Mouse (Mus musculus) C2C12 (cell line): ENCODE results near the gene Strn4.

Experiments used
- CEBPB ChIP-seq: IDR thresholded peaks from one replicate; pipeline ENCODE4 v1.6.1; 2011; ENCODE audit warnings: low read depth, mild to moderate bottlenecking, control low read depth, moderate library complexity
- CTCF ChIP-seq: IDR thresholded peaks from one replicate; pipeline ENCODE4 v1.5.1; 2011; ENCODE audit not compliant: control insufficient read depth, insufficient read depth, insufficient read length
- MAX ChIP-seq: IDR thresholded peaks from one replicate; pipeline ENCODE4 v1.6.1; 2011; ENCODE audit warnings: mild to moderate bottlenecking, control low read depth
- MYOG ChIP-seq: IDR thresholded peaks from one replicate; pipeline ENCODE4 v1.6.1; 2011; ENCODE audit not compliant: control insufficient read depth, insufficient read length; ENCODE audit errors: extremely low read depth
- USF1 ChIP-seq: IDR thresholded peaks from one replicate; pipeline ENCODE4 v1.6.1; 2011; ENCODE audit warnings: low read depth, mild to moderate bottlenecking, control low read depth, moderate library complexity

DNA sequence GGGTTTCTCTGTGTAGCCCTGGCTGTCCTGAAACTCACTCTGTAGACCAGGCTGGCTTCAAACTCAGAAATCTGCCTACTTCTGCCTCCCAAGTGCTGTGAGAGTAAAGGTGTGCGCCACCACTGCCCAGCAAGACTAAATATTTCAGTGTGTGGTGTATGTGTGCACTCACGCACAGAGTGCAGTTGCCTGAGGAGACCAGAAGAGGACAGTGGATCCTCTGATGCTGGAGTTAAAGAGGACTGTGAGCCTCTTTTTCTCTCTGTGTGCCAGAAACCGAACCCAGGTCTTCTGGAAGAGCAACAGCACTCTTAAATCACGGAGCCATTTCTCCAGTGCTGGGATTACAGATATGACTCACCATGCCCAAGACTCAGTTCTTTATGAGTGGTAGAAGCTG, 57.7 kb downstream of the Strn4 start:
- TF ChIP-seq CTCF (no peak), USF1 (no peak), MAX (no peak), MYOG (no peak), CEBPB (no peak)
